Mouse (Mus musculus) small intestine, adult 2 months (tissue): ENCODE measurements around the gene Pde3a.

Experiments
- CTCF ChIP-seq: fragments of 200-500 bp; IDR thresholded peaks from 2 replicates; pipeline ENCODE4 v1.5.1; 2012; ENCODE audit warnings: low read depth, mild to moderate bottlenecking, control low read depth, inconsistent platforms, low read length, moderate library complexity, mixed read lengths; ENCODE audit not compliant: insufficient replicate concordance, insufficient read length; ENCODE audit errors: extremely low read depth
- POLR2A ChIP-seq: fragments of 200-500 bp; IDR thresholded peaks from 2 replicates; pipeline ENCODE4 v1.6.1; 2012; ENCODE audit warnings: low read depth, mild to moderate bottlenecking, control low read depth, inconsistent platforms, low read length, moderate library complexity

- TF ChIP-seq POLR2A, result peak; percentile 20
- TF ChIP-seq CTCF, result no peak
Observed at GRCm38 (mm10) chr6:141249585-141250295, 671 bp downstream of the Pde3a start.
